Mouse (Mus musculus) kidney, adult 18-20 months (tissue): Measurements from ENCODE around the gene Zkscan14.
A peak's percentile ranks its signal among the peaks of the same experiment; 100 is the strongest.
"Not testable (repeated sequence)": the region's sequence is repeated elsewhere in the genome, so short reads cannot be mapped to it uniquely, and the experiment has no call there.

Source experiments
- DNase-seq: peaks from one replicate; pipeline ENCODE4 v3.0.0; 2021

Zkscan14 gene

DNA sequence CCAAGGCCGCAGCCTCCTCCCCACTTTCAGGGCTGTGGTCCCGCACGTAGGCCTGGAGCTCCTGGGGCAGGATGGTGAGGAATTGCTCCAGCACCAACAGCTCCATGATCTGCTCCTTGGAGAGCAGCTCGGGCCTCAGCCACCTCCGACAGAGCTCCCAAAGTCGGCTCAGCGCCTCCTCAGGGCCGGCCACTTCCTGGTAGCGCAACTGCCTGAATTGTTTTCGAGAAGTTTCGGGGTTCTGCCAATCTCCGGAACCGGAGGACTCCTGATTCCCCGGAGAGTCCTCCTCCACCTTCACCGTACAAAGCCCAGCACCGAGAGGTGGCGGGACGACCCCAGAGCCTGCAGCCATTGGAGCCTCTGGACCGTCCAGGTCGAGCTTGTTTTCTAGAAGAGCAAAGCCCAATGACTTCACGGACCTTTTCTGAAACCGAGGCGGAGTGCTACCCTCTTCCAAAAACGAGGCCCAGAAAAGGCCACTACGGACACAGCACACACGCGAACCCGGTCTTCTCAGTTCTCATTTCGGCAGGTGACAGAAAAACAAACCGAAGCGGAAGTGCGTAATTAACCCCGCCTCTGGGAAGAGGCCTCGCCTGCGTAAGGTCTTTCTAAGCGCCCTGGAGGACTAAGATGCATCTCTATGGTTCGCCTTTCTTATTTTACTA, at the start of gene Zkscan14:
Gene Zkscan14, minus strand, starts transcription at position 548 of the 671 bp plus-strand sequence.
- peak; percentile 77 for DNase-seq

DNA sequence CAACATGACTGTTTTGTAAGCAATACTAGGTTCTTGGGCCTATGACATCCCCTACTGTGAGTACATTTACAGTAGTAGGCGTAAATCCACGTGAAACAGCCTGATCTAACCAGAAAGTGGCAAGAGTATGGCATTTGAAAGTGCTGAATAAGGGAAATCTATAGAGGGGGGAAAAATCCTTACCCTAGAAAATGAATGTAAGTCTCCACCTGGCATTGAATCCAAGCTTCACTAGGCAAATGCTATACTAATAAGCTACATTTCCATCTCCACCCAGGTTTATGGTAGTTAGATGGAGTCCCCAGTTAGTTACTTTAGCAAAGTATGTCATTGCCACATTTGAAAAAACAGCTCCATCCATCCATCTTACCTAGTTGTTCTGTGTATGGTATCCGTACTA, 47.9 kb upstream of the Zkscan14 start:
- DNase-seq = no peak

DNA sequence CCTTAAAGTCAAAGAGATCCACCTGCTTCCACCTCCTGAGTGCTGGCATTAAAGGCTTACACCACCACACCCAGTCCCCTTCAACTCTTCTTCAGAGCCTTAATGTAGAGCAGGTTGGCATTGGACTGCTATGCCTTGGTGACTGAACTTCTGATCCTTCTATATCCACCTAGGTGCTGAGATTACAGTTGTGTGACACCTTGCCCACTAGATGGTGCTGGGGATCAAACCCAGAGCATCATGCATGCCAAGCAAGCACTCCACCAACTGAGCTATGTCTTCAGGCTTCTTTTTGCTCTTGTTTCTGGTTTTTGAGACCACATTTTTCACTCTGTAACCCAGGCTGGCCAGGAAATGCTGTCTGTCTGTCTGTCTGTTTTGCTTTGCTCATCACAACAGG, 33.0 kb upstream of the Zkscan14 start:
- DNase-seq = peak; percentile 35

DNA sequence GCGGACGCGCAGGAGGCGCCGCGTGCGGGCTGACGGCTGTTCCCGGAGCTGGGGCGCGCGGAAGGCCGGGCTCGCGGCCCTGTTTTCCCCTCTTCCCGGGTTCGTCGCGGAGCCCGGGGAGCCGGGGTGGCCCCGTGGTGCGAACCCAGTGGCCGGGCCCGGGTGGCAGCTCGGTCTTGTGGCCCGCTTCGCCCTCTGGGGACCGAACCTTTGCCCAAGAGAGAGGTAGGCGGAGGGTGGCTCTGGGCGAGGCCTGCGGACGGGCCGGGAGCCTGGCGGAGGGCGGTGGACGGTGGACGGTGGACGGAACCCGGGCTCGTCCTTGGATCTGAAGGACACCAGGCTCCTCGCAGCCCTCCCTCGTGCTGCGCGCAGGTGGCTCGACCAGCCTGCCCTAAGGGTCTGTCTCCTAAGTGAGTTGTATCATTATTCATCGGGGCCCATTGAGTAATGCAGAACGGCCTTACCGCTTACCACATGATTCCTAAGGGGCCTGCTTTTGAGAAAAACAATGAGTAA, 30.3 kb upstream of the Zkscan14 start:
- DNase-seq = no peak

DNA sequence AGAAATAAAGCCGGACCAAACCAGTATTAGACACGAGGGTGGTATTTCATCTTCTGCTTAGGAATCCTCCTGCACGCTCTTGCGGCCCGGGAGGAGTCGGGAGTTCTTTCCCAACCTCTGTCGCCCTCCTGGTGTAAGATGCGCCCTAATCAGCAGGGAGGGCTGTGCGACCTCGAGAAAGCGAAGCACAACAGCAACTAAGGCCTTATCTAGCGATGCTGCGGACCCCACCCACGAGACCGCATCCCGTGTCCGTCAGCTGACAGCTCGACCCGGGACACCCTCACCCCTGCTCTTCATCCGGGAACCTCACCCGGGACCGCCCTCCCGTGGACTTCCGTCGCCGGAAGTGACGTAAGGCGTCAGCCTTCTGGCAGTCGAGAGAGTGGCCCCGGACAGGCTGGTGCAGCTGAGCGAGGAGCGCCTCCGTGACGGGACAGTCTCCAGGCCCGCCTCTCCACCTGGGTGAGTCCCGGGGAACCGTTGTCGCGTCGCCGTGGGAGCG, 29.8 kb upstream of the Zkscan14 start, which contains the start of gene Zfp655:
Gene Zfp655, plus strand, starts transcription at position 349 of the 505 bp plus-strand sequence.
- peak; percentile 98 for DNase-seq

DNA sequence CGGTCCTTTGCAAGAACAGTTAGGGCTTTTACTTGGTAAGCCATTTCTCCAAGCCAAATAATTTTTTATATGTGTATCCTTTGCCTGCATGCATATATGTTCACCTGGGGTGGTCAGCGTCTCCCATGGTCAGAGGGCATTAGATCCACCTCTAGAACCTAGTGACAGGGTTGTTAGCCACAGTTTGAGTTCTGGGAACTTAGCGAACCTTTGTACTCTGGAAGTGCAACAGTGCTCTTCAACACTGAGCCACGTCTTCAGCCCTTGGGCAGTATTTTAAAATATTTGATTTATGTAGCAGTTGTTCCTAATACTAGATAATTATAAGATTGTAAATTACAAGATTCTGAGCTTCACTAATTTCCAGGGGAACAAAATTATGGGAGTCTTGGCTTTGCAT, 29.0 kb upstream of the Zkscan14 start:
- peak; percentile 23 for DNase-seq

DNA sequence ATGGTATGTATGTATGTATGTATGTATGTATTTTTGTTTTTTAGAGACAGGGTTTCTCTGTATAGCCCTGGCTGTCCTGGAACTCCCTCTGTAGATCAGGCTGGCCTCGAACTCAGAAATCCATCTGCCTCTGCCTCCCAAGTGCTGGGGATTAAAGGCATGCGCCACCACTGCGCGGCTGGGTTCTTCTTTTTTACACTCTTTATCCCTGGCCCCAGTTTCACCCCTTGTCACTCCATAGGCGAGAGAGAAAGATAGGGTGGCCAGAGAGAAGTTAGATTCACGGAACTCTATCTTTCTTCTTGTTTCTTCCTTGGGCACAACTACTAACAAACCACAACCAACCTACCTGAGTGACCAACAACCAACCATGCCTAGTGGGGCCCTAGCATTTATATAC, 27.6 kb upstream of the Zkscan14 start:
- DNase-seq = not testable (repeated sequence)

DNA sequence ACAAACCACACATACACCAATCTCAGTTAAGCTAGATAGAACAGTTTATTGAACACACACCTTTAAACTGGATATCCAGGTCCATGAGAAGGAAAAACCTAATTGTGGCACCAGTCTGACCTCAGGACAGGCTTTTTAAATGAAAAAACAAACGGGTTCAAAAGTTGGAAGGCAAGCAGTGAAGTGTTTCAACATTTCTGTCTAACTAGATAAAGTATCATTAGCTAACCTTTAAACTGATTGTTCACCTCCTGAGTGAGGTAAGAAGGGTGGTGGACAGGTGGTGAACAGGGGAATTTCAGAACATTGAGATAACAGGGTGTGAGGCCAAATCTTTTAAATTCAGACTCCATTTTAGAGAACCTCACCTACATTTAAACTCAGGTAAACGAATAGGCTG, 24.8 kb upstream of the Zkscan14 start:
- no peak for DNase-seq

DNA sequence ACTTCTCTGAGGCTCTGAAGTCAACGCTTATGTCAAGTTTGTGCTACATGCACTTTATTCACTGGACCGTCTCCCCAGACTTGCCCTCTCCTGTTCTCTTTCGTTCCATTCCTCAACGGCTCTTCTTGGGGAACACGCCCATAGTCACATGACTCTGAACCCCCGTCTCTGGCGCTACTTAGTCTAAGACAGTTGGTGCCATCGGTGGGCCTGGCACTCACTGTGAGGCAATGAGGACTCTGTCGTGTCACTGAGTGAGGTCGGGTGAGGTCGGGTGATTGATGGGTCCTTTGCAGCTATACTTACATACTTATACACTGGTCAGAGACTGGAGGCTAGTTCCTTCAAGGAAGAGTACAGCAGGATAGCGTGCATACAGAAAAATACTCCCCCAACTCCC, 21.7 kb upstream of the Zkscan14 start:
- no peak for DNase-seq

DNA sequence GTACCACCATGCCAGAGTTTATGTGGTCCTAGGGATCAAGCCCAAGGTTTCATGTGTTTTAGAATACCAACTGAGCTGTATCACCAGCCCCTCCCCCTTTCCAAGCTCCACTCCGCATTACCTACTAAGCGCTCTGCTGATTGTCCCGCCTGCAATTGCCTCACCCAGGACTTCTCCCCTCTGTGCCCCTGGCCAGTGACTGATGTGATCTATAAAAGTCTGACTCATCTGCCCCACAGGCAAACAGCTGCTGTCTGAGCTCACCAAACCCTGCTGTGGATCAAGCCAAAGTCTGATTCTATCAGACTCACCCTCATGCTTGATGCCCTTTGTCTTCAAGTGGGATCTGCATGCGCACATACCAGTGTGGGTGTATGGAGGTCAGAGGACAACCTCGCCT, 21.2 kb upstream of the Zkscan14 start:
- no peak for DNase-seq

DNA sequence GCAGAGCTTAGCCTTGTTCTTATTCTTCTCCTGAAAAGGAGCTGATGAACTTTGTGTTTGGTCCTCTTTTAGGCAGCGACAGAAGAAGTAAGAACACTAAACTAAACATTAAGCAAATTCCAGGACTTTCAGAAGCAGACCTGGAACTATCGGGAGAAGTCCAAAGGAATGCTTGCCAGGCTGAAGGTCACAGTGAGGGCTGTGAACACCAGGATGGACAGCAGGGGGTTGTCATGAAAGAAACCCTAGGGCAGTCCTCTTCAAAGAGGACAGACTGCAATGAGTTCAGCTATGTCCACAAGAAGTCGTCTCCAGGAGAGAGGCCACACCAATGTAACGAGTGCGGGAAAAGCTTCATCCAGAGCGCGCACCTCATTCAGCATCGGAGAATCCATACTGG, 18.3 kb upstream of the Zkscan14 start:
- DNase-seq = peak; percentile 37

DNA sequence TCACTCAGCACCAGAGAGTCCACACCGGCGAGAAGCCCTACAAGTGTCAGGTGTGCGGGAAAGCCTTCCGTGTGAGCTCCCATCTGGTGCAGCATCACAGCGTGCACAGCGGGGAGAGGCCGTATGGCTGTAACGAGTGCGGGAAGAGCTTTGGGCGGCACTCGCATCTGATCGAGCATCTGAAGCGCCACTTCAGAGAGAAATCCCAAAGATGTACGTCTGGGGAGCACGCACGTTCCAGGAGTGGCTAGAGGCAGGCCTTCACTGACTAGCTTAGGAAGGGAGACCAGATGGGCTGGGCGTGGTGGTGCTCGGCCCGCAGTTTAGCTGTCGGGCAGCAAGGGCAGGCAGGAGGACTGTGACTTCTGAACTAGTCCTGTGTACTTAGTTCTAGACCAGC, 17.0 kb upstream of the Zkscan14 start:
- no peak for DNase-seq

DNA sequence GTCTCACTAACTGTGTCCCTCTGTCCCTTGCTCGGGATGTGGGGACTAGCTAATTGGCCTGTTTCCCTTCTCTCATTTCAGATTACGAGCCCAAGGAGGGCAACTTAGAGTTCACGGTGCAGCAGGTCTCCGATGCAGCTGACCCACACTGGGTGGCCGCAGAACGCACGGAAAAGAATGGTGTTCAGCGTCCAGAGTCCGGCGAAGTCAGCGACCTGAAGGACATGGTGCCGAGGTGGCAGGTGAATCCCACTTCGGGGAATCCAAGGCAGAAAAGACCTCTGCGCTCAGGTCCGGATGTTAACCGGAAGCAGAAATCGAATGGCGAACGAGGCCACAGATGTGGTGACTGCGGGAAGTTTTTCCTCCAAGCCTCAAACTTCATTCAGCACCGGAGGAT, 16.5 kb upstream of the Zkscan14 start:
- DNase-seq = no peak

DNA sequence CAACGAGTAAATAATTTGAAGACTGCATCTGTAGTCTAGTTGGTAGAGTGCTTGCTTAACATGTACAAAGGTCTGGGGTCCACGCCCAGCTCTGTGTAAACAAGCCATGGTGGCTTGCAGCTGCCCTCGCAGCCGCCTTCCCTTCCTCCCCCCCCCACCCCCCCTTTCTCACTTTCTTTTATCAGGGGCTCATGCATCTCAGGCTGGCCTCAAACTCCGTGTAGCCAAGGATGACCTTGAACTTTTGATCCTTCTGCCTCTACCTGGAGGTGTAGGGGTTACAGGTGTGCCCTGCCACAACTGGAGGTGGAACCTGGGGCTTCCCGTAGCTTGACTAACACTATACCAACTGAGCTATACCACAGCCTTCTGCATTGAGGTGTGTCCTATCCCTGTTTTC, 16.1 kb upstream of the Zkscan14 start:
- DNase-seq = no peak

DNA sequence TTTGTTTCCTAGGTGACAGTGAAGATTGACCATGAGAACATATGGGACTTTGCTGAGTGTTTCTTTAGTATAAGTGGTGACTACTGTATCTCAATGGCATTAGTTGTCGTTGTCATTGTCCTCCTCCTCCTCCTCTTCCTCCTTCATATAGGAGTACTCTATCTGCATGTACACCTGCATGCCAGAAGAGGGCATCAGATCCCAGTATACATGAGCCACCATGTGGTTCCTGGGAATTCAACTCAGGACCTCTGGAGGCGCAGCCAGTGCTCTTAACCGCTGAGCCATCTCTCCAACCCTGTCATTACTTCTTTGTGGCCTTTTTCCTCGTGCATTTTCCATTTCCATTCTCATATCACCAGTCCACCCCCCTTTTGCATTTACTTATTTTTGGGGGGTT, 13.0 kb upstream of the Zkscan14 start:
- DNase-seq = no peak

DNA sequence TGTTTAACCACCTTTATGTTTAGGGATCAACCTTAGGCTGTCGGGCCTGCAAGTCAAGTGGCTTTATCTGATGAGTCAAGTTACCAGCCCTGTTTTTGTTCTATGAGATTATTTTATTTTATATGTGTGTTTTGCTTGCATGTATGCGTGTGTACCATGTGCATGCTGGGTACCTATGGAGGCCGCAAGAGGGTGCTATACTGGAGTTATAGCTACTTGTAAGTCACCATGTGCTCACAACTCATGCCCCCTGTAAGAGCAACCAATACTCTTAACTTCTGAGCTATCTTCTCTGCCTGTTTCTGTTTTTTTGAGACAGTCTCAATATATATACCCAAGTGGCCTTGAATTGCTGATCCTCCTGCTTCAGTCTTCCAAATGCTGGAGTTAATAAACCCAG, 11.8 kb upstream of the Zkscan14 start:
- DNase-seq = no peak

DNA sequence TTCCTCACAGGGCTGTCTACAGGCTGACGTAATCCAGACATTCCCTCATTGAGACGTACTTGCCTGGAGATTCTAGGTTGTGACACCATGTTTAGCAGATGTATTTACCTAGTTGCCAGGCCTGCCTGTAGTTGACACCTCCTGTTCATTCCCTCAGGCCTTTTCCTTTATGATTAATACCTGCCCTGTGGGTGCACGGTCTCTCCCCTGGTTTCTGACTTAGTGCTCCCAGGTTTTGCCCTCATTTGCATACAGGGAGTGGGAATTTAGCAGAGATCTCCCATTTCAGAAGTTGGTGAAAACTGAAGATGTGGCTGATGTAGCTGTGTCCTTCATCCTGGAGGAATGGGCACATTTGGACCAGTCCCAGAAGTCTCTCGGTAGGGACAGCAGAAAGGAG, 10.5 kb upstream of the Zkscan14 start:
- DNase-seq = no peak

DNA sequence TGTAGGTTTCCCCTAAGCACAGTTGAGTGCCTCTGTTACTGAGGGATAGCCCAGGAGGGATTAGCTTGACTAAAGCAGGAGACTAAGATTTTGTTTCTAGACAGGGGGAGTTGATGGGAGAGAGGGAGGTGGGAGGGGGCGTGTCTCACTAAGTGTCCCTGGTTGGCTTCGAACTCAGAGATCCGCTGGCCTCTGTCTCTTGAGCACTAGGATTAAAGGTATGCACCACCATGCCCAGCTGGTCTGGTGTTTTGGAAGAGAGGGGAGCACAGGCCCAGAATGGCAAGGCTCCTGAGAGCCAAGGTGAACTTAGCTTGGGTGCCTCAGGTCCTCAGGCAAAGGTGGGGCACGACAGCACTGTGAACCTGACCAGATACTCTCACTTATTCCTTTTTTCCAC, 9.7 kb upstream of the Zkscan14 start:
- DNase-seq = no peak

DNA sequence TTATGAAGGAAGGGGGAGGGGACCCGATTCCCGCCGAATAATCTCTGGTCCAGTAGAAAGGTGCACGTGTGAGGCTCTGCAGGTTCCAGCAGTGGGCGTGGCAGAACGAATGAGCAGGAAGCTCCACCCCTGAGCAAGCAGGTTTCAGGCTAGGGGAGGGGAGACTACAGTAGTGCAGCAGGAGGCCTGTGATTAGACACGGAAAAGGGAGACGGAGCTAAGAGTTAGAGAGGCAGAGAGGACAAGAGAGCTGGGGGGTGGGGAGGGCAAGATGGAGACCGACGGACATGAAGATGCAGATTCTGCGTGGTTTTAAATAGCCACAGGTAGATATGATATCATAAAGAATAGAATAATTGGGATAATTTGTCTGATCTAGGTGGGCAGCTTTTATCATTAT, 6.7 kb upstream of the Zkscan14 start:
- not testable (repeated sequence) for DNase-seq

DNA sequence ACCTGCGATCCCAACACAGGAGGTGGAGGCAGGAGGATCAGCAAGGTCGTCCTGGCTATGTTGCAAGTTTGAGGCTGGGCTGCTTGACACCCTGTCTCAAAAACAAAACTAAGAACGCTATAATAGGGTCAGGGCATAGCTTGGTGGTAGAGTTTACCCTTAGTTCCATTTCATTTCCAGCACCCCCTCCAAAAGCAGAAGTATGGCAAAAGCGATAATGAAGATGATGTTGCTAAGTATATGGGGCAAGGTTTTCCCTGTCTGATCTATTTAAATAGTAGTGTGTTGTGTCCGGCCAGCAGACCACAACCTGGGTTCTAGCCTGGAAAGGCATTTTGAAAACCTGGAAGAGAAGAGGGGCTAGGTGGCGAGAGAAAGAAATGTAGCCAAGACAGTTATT, 6.3 kb upstream of the Zkscan14 start:
- no peak for DNase-seq

DNA sequence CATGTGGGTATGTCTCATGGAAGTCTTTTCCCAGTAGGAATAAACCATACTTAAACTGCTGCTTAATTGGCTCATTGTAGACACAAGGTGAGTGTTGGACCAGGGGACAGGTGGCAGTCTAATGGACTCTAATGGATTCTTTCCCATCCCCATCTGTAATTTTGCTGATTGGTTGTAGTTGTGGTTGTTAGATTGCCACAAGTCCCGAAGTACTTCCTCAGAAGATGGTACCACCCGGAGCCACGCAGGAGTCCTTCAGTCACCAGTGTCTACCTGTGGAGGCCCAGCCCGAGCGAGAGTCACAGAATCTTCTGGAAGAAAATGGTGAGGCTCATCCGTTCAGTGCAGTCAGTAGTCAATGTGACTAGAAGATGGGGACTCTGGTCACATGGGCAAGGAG, 5.7 kb upstream of the Zkscan14 start:
- DNase-seq = no peak

DNA sequence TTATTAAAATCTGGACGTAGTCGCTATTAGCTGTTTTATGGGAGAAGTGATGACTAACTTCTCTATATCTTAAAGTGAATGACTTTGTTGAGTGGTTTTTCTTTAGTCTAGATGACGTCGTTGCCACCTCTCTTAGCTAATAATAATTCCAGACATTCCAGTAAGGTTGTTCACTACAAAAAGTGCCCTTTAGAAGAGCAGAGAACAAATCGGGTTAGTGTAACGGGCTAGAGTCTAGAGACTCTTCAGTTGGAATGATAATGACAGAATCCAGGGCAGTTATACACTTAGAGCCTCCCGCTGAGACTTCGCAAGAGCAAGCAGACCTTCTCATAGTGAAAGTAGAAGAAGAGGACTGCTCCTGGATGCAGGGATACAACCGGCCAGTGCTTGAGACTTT, 3.4 kb upstream of the Zkscan14 start:
- DNase-seq = no peak

DNA sequence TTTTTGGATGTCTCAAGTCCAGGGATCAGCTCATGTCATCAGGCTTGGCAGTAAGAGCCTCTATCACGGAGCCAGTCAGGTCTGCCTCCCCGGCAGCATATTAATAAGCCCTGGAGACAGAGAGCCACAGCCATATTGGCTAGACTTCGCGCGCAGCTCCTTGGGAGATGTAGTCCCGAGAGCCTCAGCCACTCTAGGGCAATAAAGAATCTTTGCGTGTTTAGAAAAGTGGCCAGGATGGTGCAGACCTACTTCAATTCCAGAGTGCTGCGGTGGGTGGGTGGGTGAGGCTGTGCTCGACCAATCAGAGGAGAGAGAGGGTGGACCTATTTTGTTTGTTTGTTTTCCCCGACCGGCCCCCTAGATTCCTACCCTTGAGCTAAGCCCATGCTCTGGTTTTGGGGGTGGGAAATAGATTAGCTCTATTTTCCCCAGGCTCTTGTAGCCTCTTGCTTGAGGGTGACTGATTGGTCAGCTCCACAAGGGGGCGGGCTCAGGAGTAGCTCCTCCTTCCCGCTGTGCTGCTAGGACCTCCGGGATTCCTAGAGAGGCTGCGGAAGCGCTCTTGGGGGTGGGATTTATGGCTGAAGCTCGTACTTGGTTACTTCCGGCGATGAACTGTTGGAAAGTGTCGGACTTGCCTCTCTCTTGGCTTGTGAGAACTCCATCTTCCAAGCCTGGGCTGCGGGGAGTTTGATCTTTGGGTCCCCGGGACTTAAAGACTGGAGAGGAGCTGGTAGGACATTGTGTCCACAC, 2.4 kb upstream of the Zkscan14 start, which contains the start of gene Zkscan5:
Gene Zkscan5, plus strand, starts transcription at position 627 of the 756 bp plus-strand sequence.
- peak; percentile 97 for DNase-seq

DNA sequence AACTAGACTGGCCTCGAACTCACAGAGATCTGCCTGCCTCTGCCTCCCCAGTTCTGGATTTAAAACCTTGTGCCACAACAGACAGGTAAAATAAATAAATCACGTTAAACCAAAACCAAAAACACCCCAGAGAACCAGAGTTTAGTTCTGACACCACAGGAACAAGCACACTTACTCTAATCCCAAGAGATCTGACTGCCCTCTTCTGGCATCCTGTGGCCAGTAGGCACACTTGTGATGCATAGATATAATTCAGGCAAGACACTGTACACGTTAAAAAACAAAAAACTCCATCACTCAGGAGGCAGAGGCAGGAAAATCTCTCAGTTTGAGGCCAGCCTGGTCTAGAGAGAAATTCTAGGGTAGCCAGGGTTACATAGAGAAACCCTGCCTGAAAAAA, 778 bp upstream of the Zkscan14 start:
- no peak for DNase-seq
